In genomic region chr1:192720156-192720555, GRCm38 (mm10) we compare ENCODE assay signal across 15 mouse cellular contexts.
"Had no signal": no experiment of that assay in that cellular context is flagged by ENCODE, and none has a peak within 500 bp of the region (broad histone marks: within the 10 kb centered on the region; RNA-seq: fewer than 3 reads in every experiment).

No protein-coding gene starts in this region.

- H3K4me2 ChIP-seq: kidney, embryonic 15.5 days; limb, embryonic 13.5 days; liver, embryonic 15.5 days had no signal

- H3K4me1 ChIP-seq: kidney, embryonic 15.5 days; limb, embryonic 13.5 days; liver, embryonic 15.5 days; midbrain, embryonic 10.5 days had no signal

- H3K9ac ChIP-seq: kidney, embryonic 15.5 days; limb, embryonic 13.5 days; liver, embryonic 15.5 days had no signal

- ATAC-seq: lung, postnatal 0 days had no signal

- H3K9me3 ChIP-seq: kidney, embryonic 15.5 days; limb, embryonic 13.5 days; liver, embryonic 15.5 days; midbrain, embryonic 10.5 days had no signal

- H3K27ac ChIP-seq: kidney, embryonic 15.5 days; limb, embryonic 13.5 days; liver, embryonic 15.5 days; midbrain, embryonic 10.5 days had no signal

- H3K36me3 ChIP-seq: limb, embryonic 13.5 days; liver, embryonic 15.5 days; midbrain, embryonic 10.5 days had no signal

- H3K4me3 ChIP-seq: kidney, embryonic 15.5 days; limb, embryonic 13.5 days; liver, embryonic 15.5 days; midbrain, embryonic 10.5 days had no signal

- H3K27me3 ChIP-seq: kidney, embryonic 15.5 days; limb, embryonic 13.5 days; liver, embryonic 15.5 days had no signal

- DNase-seq: kidney, adult 2 months; kidney, postnatal 14 days; left cerebral cortex, postnatal 4 days; lung, adult 2 months; lung, postnatal 36 days; retina, postnatal 1 day; right cerebral cortex, postnatal 4 days; spleen, adult 18-20 months; thymus, adult 18-20 months; thymus, postnatal 14 days had no signal
